Mouse (Mus musculus): ENCODE data around the gene Dapk2. TPM values are rescaled to one million over a fixed set of nuclear protein-coding genes. Genes with fewer than 3 reads are reported as not detected.
A peak's percentile ranks its signal among the peaks of the same experiment; 100 is the strongest.

The Dapk2 gene
- total RNA-seq, 2 experiments from 2014 or later = 0.31 to 0.58 TPM

DNA sequence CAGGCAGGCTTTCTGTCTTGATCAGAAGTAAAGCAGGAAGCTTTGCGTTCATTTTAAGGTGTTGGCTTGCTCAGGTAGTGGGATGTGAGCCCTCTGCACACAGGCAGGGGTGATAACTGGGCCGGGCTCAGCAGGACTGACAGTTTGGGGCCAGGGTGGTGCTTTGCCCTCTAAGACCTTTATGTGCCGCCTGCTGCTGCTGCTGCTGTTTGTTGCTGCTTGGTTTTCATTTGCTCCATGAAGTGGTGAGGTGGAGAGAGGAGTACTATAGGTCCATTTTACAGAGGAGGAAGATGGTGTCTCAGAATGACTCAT is 24.6 kb downstream of the Dapk2 start:
- no peak for ATAC-seq (replicated peaks; ENCODE audit: poor library complexity, severe bottlenecking)

DNA sequence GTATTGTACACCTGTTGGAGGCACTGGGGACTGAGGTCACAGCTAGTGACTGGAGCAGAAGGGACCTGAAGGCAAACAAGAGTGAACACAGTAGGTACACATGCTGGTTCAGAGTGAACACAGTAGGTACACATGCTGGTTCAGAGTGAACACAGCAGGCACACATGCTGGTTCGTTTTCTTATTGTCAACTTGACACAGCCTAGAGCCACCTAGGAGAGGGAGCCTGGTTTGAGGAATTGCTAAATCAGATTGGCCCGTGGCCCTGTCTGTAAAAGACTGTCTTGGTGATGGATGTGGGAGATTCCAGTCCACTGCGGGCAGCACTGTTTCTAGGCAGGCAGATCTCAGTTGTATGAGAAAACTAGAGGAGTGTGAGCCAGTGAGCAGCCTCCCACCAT is 25.0 kb downstream of the Dapk2 start:
- ATAC-seq (replicated peaks; ENCODE audit: poor library complexity, severe bottlenecking) = no peak

DNA sequence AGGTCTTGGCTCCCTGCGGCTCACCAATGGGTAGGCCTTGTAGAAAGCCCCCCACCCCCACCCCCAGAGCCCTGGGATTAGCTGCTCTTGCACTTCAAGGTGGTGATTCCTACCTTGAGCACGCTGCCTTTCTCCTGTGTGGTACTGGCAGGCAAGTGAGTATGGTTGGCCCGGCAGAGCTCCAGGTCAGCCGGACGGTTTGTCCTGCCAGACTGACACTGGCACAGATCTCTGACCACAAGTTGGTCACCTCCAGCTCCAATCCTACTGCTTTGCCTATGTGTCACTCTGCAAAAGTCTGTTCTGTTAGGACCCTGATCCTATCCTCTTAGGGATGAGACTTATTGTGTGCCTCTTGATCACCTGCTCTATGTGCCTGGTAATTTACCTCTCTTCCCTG is 26.5 kb downstream of the Dapk2 start:
- ATAC-seq (replicated peaks; ENCODE audit: poor library complexity, severe bottlenecking) = no peak

DNA sequence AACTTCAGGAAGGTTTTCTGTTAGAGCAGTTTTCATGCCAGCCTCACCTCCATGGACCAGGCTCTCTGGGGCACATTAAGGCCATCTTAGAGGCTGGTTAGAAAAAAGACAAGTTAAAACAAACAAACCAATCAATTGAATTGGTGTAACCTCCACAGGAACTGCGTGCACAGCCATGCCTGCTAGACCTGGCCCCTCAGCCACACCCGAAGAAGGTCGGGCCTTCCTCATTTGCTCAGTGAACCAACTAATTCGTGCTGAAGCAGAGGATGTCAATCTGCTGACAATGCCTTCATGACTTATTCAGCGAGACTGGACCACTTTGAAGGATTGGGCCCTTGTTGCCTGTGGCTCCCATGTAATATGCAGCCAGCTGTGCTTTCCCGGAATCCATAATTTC is 28.4 kb downstream of the Dapk2 start:
- ATAC-seq (replicated peaks; ENCODE audit: poor library complexity, severe bottlenecking) = peak; percentile 59

DNA sequence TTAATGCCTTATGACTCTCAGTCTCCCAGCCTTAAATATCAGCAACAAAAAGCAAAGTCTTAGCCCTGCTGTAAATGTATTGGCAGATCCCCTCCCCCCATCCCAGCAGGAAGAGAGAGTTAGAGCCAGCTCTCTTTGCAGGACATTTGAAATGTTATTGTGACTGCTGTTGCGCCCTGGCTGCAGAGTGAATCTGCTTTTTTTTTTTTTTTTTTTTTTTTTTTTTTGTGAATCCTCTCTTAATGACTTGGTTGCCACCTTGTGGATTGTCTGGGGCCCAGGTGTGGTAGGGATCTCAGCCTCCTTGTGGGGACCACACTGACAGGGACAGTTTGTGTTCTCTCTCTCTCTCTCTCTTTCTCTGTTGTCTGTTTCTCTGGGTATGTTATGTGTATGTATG is 31.0 kb downstream of the Dapk2 start:
- no peak for ATAC-seq (replicated peaks; ENCODE audit: poor library complexity, severe bottlenecking)

DNA sequence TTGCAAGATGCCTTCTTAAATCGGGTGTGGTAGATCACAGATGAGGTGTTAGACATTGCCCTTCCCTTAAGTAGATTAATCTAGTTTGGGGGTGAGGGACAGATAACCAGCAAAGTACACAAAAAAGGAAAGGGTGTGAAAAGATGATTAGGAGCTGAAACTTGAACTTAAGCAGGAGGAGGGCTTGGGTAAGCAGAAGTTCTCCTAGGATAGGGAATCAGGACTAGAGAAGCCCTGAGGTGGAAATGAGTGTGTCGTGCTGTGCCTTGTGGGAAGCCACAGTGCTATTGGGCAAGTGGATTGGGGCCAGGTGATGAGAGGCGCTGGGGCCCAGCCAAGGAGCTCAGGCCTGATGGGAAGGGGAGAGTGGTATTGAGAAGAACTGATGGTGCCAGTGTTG is 36.0 kb downstream of the Dapk2 start:
- ATAC-seq (replicated peaks; ENCODE audit: poor library complexity, severe bottlenecking) = peak; percentile 80

DNA sequence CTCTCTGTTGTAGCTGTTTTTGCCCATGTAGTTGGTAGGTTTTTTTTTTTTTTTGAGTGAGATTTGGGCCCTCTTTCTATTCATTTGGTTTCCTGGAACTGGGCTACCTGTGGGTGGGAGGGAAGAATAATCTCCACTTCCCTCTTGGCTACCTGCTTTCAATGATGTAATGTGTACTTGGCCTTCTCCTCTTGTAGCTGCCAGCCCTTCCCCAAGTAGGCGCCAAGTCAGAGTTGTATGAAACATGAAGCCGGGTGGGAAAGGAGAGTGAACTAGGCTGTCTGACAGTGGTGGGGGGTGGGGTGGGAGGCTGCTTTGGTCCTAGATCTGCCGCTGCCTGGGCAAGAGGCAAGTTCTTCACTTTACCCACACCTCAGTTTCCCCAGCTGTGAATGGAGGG is 38.5 kb downstream of the Dapk2 start:
- ATAC-seq (replicated peaks; ENCODE audit: poor library complexity, severe bottlenecking) = no peak

DNA sequence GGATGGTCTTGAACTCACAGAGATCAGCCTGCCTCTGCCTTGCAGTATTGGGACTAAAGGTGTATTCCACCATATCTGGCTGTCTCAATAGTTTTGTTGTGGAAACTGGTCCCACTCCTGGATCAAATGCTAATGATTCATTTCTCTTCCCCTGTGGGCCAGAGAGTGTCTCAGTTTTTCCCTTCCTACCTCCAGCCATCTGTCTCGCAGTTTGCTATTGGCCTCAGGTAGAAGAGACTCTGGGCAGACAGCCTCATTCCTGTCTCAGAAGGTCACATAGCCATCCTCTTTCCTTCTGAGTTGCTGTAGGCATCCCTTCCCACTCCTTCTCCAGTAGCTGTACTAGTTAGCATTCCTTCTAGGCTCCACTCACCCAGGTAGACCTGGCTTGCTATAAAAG is 40.5 kb downstream of the Dapk2 start:
- ATAC-seq (replicated peaks; ENCODE audit: poor library complexity, severe bottlenecking) = no peak

DNA sequence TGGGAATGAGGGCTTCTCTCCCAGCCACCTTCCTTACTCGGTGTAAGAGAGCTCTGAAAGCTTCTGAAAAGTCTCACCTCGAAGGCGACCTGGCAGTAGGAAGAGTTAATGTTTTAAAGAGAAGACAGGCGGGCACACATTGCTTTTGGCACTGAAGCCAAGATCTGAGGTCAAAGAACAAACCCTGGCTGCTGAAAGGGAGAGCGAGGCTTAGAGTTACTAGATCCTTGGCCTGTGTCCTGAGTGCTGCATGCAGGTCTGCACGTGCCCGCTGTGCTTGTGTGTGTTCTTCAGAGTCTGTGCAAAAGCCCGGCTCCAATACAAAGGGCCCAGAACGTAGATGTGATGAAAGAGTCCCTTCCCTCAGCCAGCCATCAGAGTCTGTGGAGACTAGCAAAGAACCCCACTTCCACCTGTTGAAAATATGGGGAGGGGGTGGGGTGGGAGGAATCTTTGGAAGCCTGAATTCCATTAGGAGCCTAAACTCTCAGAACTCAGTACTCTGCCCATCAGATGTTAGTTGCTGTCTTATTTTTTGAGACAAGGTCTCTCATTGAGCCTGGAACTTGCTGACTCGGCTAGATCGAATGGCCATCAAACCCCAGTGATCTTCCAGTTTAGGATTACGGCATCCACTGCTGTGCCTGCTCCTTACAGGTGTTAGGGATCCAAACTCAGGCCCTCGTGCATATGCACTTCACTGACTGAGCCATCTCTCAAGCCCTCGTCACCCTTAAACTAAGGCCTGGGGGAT is 41.8 kb downstream of the Dapk2 start:
- no peak for ATAC-seq (replicated peaks; ENCODE audit: poor library complexity, severe bottlenecking)

DNA sequence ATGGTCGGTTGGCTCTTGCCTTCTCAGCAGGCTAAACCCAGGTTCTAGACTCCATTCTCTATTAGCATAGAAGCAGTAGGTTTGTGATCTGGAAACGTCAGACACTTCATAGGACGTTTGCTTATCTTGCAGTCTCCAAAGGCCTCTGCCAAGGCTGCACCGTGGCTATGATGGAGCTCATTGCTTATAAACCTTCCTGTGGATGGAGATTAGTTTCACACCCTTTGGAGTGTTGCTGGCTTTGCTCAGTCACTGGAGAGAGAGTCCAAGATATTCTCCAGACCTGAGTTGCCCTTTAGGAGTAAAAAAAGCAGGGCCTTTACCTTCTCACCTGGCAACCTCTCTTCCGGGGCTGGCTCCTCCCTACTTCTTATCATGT is 42.4 kb downstream of the Dapk2 start:
- ATAC-seq (replicated peaks; ENCODE audit: poor library complexity, severe bottlenecking) = no peak

DNA sequence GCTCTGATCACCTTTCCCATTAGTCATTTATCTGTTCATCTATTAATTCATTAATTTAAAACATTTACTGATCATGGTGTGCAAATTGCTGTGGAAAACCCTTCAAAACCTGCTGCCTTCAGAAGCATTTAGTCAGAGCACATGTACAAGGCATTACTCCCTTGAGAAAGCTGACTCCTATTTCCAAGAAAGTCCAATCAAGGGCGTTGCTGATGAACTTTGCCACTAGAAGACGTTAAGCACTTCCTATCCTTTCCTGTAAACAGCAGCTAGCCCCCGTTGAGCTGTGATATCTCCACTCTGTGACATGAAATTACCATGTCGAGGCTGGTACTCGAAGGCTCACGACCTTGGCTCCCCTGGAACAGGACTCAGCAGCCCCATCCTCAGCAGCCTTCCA is 43.6 kb downstream of the Dapk2 start:
- ATAC-seq (replicated peaks; ENCODE audit: poor library complexity, severe bottlenecking) = no peak

DNA sequence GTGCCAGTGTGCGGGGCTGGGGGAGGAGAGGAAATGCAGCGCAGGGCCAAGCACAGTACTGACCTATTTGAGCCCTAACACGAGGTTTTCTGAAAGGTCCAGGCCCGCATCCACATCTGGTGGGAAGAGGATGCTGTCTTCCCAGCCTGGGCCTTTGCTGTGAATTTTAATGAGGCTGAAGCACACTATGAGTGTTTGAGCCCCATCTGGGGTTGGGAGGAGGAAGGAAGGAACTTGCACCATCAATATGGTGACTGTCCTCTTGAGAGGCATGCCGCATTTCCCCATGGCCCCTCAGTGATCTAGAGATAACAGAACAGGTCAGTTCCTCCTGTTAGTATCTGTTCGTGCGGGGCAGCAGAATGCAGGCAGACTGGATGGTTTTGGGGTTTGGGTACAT is 44.4 kb downstream of the Dapk2 start:
- peak; percentile 99 for ATAC-seq (replicated peaks; ENCODE audit: poor library complexity, severe bottlenecking)

DNA sequence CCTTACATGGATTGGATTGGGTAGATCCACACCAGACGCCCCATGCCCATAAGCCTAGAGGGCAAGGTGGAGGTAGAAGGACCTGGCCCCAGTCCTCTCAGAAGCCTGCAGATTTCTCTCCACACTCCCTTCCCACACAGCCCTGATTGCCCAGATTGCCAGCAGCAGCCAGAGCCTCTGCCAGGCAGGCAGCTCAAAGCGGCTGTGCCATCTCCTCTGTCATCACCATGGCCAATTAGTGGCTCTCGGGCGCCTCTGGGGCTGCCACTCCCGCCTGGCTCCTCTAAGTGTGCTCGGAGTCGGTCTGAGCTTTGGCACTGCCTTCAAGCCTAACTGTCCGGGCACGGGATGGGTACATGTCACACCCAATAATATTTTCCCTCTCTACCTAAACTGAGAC is 47.7 kb downstream of the Dapk2 start:
- no peak for ATAC-seq (replicated peaks; ENCODE audit: poor library complexity, severe bottlenecking)

DNA sequence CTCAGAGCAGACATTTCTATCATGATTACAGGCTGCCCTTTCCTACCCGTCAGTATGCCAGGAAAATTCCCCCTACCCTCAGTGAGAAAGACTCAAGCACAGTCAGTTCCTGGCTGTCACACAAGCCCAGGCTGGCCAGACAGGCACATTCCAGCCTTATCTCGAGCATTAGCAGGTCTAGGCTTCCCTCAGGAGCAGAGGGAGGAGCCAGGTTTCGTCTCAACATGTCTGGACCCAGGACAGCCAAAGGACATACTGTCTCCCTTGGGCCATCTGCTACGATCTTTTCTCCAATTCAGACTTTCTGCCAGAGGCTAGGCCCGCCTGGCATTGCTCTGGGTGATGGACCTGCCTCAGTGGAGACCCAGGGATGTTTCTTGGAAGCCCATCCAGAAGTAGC is 48.8 kb downstream of the Dapk2 start:
- ATAC-seq (replicated peaks; ENCODE audit: poor library complexity, severe bottlenecking) = no peak

DNA sequence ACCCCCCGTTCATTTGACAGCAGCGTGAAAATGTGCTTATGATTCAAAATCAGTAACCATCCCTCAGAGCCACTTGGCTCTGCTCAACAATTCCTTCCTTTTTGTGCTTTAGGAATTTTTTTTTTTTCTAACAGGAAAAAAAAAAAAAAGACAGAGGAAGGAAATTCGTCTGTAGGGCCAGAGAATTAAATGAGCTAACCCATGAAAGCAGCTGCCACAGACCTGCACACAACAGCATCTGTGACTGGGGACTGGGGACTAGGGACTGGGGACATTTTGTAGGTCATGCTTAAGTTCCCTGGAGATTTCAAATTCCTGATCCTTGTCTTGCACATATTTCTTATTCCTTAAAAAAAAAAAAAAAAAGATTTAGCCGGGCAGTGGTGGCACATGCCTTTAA is 53.4 kb downstream of the Dapk2 start:
- no peak for ATAC-seq (replicated peaks; ENCODE audit: poor library complexity, severe bottlenecking)

DNA sequence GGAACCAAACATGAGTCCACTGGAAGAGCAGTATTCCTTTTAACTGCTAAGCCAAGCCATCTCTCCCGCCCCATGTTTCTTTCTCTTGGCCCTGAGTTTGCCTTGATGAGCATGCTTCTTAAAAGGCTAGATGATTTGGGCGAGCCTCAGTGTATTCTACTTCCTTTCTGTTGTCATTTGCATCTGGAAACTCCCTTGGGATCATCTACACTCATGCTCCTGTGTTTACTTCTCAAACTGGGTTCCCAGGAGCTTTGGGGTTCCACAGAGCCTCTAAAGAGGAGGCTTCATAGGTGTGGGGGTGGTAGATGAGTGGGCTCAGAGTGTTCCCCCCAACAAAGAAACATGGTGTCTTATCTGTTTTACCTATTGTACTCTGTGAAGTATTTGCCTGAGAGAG is 54.1 kb downstream of the Dapk2 start:
- no peak for ATAC-seq (replicated peaks; ENCODE audit: poor library complexity, severe bottlenecking)

DNA sequence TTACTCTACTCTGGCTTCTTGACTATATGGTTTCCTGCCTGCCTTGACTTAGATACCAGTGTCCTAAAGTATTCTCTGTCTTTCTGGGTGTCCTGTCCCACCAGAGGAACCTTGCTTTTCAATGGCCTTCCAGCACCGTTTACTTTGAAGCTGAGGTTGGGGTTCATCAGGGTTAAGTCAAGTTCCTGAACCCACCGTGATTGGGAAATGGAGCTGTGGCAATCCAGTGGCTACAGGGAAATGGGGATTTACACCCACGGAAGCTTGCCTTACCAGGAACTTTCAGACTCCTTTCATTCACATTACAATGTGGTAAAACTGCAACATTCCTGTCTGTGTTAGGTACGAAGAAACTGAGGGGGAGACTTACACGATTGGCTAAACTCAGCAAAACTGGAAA is 54.8 kb downstream of the Dapk2 start:
- ATAC-seq (replicated peaks; ENCODE audit: poor library complexity, severe bottlenecking) = peak; percentile 85

DNA sequence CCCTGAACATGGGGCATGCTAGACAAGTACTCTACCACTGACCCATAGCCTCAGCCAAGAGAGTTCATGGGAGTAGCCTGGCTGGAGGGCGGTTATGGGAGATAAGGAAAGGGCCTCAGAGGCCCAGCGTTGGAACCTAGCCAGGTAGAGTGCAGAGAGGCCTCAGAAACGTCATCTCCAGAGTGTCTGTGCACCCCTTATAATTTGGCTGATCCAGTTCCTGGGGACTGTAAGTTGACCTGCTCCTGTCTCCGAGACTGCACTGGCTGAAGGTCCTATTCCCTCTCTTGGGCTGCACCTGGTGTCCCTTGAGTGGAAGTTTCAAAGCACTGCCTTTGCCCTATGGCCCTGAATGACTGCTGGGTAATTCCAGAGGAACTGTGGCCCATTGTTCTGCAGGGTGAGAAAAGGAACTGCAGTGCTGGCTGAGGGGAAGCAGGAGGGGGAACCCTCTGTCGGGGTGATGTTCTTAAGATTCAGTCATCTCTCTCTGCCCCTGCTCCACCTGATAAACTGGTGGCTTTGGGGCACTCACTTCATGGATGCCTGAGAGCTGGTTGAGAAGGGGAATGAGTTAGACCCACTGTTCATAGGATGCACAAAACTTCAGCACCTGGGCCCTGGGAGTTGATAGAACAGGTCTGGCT is 55.5 kb downstream of the Dapk2 start:
- ATAC-seq (replicated peaks; ENCODE audit: poor library complexity, severe bottlenecking) = peak; percentile 57

DNA sequence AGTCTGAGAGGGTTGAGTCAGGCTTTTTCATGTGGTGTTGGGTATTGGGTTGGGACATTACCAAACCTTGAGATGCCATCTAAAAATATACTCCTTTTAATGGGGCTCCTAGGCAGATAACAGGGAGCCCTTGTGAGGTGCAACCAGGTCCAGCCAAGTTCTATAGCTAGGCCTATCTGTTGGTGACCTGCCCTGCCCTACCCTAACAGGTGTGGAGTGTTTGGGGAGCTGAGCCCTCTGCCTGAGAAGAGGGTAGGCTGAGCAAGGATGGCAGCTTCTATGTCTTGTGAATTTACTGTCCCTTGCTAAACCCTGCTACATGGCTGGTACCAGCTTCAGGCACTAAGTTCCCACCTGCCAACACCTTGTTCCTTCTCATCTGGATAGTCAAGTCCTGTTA is 57.5 kb downstream of the Dapk2 start:
- no peak for ATAC-seq (replicated peaks; ENCODE audit: poor library complexity, severe bottlenecking)

DNA sequence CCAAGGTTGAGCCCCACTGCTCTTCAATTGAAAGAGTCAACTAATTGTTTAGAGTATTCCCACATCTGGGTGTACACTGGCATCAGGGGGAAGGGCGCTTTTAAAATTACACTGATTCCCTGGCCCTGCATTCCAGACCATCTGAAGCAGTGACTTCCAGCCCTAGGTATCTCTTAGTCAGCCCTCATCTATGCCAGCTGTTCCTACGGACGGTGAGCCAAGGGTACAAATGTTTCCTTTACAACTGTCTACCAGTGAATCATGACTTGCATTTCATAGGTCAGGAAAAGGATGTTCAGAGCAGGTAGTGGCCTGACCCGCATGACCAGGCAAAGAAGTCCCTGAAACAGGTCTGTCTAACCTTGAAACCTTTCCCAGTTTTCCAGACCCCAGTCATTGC is 59.9 kb downstream of the Dapk2 start:
- ATAC-seq (replicated peaks; ENCODE audit: poor library complexity, severe bottlenecking) = no peak

DNA sequence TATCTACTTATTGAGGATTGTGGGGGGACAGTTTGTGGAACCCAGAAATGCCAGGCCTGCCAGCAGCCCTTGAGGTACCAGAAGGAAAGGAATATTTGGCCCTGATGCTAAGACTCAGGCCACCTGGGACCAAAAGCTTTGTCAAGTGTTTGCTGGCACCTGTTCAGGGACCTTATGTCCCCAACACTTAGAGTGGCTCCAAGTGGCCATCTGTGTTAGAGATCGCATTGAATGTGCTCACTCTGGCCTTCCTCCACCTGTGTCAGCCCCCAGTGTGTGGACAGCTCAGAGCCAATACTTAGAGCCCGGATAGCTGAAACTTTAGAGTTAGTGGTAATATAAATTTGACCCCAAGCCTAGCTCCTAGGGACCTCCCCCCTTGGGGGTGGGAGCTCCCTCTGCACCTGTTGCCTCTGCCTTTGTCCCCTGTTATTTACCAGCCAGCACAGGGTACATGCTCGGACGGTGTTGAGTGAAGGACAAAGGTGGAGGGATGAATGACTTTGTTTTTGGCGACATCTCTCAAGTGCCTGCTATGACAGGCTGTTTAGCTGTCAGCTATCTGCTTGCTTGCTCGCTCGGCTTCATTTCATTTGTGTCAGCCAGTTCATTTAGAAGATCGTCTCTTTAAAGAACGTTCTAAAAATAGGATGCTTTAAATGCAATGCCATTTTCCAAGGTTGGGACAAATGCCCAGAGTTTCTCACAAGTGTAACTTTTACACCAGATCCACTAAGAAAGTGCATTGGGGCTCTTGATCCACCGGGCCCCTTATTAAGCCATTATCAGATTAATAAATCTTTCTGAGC is 61.1 kb downstream of the Dapk2 start:
- no peak for ATAC-seq (replicated peaks; ENCODE audit: poor library complexity, severe bottlenecking)

DNA sequence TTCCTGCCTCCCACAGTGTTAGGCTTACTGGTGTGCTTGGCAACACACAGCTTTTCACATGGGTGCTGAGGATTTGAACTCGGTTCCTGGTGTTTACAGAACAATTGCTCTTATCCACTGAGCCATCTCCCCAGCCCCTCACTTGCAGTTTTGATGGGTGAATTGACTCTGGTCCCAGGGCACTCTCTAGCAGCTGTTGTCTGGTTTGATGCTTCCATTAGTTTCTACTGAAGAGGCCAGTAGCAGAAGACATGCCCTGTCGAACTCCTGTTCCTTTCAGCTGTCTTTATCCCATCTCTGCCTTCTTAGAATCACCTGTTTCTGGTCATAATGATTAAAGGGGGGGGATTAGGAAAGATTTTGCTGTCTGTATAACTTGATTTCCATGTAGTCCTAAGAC is 65.8 kb downstream of the Dapk2 start:
- ATAC-seq (replicated peaks; ENCODE audit: poor library complexity, severe bottlenecking) = no peak

Data from granulocyte monocyte progenitor cell, adult 5-6 weeks (primary cell).